Mouse (Mus musculus) retina, postnatal 7 days (tissue): ENCODE results near the gene Slc22a23.

Experiments used
- DNase-seq: peaks from one replicate; pipeline ENCODE4 v3.0.0-alpha.2; 2012; ENCODE audit warnings: low read depth, low spot score

Slc22a23 gene

GRCm38 (mm10) chr13:34301585-34301984 is 43.4 kb downstream of the Slc22a23 start:
- no peak for DNase-seq

GRCm38 (mm10) chr13:34299351-34300333 is 45.3 kb downstream of the Slc22a23 start:
- no peak for DNase-seq

- no peak for DNase-seq
Measured at GRCm38 (mm10) chr13:34298674-34299073, 46.3 kb downstream of the Slc22a23 start.

DNA sequence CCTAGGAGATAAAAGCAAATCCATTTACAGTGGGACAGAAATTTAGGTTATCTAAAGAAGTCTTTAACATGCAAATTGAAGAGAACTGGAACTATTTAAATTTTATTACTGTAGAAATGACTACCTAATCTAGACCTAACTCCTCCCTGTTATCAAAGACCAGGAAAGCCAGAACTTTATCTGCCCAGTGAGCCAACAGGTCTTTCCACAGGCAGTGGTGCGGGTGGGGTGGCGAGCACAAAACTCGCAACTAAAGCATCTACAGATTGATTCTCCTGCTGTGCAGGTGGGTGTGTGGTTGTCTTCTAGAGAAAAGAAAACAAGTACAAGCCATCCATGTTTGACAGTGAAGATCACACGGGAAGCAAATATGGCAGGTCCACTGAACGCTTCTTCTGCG is 46.9 kb downstream of the Slc22a23 start:
- no peak for DNase-seq

- no peak for DNase-seq
Measured at GRCm38 (mm10) chr13:34295787-34296435, 49.1 kb downstream of the Slc22a23 start.

- no peak for DNase-seq
Measured at GRCm38 (mm10) chr13:34294212-34294611, 50.8 kb downstream of the Slc22a23 start.

- no peak for DNase-seq
Measured at GRCm38 (mm10) chr13:34292042-34292441, 52.9 kb downstream of the Slc22a23 start.

GRCm38 (mm10) chr13:34290346-34290745 is 54.6 kb downstream of the Slc22a23 start:
- DNase-seq = no peak

DNA sequence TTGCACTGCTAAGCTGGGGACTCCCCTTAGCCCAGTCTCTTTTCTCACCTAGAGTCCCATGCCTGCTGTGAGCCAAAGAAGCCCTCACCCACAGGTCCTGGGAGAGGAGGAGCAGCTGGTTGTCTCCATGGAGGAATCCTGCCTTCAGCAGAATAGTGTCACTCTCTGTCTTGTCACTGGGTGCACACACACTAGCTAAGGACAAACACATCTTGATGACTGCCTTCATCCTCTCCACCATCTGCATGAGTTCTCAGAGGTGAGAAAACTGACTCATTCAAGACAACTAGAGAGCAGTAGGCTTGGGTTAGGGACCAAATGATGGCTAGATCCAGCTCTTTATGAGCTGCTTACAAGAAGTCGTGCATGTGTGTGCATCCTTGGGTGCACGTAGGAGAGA is 55.4 kb downstream of the Slc22a23 start:
- DNase-seq = no peak

- DNase-seq = no peak
Measured at GRCm38 (mm10) chr13:34288129-34288528, 56.9 kb downstream of the Slc22a23 start.

GRCm38 (mm10) chr13:34287601-34288083 is 57.3 kb downstream of the Slc22a23 start:
- no peak for DNase-seq

GRCm38 (mm10) chr13:34281360-34281759 is 63.6 kb downstream of the Slc22a23 start:
- no peak for DNase-seq

DNA sequence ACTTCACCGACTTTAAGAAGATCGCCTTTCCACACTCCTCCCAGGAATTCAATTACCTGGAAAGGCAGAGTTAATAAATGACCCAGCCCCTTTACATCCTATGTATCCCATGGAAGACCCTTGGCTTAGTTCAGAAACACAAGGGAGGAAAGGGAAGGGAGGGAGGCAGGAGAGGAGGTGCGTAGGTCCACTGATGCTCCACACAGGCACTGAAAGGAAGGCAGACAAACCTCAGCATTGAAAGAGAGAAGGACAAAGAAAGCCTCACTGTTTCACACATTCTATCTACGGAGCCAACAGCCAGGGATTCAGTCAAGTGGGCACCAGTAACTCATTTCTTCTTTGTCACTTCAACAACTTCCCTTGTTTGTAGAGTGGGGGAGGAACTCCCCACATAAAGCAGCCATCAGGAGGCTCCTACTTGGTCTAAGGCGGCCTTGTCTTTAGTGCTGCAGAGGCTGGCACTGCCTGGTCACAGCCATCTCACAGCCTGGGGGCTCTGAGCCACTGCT is 66.2 kb downstream of the Slc22a23 start:
- DNase-seq = no peak

DNA sequence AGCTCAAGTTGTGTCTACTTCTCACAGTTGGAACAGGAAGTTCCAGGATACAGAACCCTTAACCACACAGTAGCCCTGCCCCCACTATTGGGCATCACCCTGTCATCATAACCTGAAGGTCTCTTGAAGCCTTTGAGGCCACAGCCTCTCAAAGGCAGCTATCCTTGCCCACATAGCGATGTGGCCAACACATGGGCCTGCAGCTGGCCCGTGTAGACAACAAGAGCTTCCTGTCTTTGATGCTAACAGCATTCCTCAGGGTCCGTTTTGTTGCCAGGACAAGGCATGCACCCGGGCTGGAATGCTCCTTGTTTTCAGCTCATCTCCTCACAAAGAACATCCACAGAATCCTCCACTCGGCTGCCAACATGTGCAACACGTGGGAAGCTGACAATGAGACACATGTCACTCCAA is 66.7 kb downstream of the Slc22a23 start:
- DNase-seq = no peak

- DNase-seq = no peak
Measured at GRCm38 (mm10) chr13:34277611-34278010, 67.4 kb downstream of the Slc22a23 start.

GRCm38 (mm10) chr13:34277001-34277400 is 68.0 kb downstream of the Slc22a23 start:
- no peak for DNase-seq

- no peak for DNase-seq
Measured at GRCm38 (mm10) chr13:34274890-34275289, 70.1 kb downstream of the Slc22a23 start.

GRCm38 (mm10) chr13:34274417-34274816 is 70.6 kb downstream of the Slc22a23 start:
- DNase-seq = no peak

DNA sequence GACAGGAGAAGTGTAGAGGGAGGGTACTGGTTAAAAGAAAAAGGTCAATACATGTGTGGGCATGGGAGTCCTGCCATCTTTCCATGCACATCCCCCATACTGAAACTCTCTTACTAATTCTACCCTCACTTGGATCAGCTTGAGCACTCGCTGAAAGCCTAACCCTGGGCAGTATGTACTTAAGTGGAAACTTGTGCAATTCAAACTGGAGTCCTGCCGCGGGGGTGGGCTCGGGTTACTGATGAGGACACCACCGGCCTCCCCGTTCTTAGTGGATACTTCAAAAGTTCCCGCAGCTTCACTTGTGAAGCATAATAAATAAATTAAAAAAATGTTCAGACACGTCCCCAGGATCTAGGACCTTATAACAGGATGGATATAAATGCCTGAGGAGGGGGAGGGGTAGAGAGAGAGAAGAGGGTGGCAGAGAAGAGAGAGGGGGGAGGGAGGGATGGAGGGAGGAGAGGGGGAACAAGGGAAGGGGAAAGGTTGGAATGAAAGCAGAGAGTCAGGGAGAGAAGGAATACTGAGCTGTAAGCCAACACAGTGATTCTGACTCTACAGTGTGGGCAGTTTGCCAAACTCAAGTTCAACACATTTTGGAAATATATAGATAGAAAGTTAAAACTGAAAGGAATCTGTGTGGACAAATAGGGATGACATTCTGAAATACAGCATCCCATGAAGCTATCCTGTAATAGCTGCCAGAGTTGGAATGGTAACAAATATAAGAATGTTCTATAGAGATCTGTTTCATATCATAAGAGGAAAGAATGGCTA is 72.5 kb downstream of the Slc22a23 start:
- no peak for DNase-seq

GRCm38 (mm10) chr13:34271665-34272064 is 73.3 kb downstream of the Slc22a23 start:
- no peak for DNase-seq

- DNase-seq = no peak
Measured at GRCm38 (mm10) chr13:34270886-34271602, 73.9 kb downstream of the Slc22a23 start.
